Mouse (Mus musculus) heart, postnatal 0 days (tissue): ENCODE data around the gene Islr.

Experiments used
- CTCF ChIP-seq: IDR thresholded peaks from 2 replicates; pipeline ENCODE4 v1.5.1; 2016; ENCODE audit warnings: antibody characterized with exemption, control low read depth, low read depth
- EP300 ChIP-seq: IDR thresholded peaks from 2 replicates; pipeline ENCODE4 v1.6.1; 2016; ENCODE audit warnings: antibody characterized with exemption, low read depth

DNA sequence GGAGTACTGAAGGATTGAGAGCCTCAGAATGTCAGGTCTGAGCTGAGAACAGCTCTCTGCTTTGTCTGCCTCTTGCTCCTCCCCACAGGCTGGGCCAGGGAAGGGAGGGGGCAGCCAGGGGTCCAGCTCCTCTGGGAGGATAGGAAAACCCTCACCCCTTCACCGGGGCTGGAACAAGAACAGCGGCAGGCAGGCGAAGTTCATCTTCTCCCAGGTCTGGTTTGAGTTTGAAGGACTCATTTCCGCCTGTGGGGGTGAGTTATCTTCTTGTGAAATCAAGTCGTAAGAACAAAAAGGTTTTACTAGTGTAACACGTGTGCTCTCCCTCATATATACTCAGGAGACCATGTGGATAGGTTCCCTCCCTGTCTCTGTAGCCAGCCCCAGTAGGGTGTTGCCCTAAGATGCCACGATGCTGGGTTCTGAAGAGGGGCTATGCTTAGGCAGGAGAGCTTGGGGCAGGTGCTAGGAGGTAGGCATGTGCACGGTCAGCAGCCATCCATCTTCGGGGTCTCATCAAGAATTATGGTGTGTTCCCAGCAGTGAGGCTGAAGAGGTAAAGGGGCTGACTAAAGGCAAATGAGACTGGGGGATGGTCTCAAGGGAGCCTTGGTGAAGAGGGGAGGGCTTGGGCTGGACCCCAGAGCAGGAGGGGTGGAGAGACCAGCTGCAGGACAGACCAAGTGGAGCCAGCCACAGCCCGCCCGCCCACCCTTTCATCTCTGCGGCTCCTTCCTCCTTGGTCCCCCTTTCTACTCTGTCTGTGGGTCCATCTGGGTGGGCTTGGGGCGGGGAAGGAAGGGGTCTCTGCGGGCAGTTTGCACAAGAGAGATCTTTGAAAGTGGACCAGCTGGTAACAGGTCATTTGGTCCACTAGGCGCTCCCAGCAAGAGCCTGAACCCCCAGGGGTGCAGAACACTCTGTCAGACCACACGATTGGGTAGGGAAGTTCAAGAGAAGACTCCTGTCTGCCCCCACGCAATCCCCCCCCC, 69.9 kb downstream of the Islr start:
- TF ChIP-seq EP300 (no peak), CTCF (no peak)
